Mouse (Mus musculus) ES-E14 (cell line): ENCODE data around the gene Kxd1.

Experiments used
- CHD2 ChIP-seq: IDR thresholded peaks from 2 replicates; pipeline ENCODE4 v1.6.1; 2014; ENCODE audit warnings: mild to moderate bottlenecking, low read depth, low read length, inconsistent platforms
- ZC3H11A ChIP-seq: IDR thresholded peaks from 2 replicates; pipeline ENCODE4 v1.6.1; 2012; ENCODE audit warnings: low read depth, mild to moderate bottlenecking, inconsistent platforms, low read length, borderline replicate concordance
- ZNF384 ChIP-seq: IDR thresholded peaks from 2 replicates; pipeline ENCODE4 v1.6.1; 2012; ENCODE audit warnings: low read depth, low read length, inconsistent platforms

- no peak for TF ChIP-seq ZC3H11A
- no peak for TF ChIP-seq ZNF384
- no peak for TF ChIP-seq CHD2
Observed at GRCm38 (mm10) chr8:70541081-70541480, 13.3 kb upstream of the Kxd1 start.
